ENCODE assay signal across 25 mouse cellular contexts in genomic region chr1:88074471-88074870, GRCm38 (mm10). TPM values are rescaled to one million over a fixed set of nuclear protein-coding genes. Genes with fewer than 3 reads are reported as not detected.
"Had no signal": no experiment of that assay in that cellular context is flagged by ENCODE, and none has a peak within 500 bp of the region (broad histone marks: within the 10 kb centered on the region; RNA-seq: fewer than 3 reads in every experiment).

No protein-coding gene starts in this region.

- H3K36me3 ChIP-seq: neural tube, embryonic 13.5 days; neural tube, embryonic 15.5 days; stomach, embryonic 15.5 days had no signal

- H3K9me3 ChIP-seq: neural tube, embryonic 13.5 days; neural tube, embryonic 15.5 days; stomach, embryonic 15.5 days had no signal

- H3K27ac ChIP-seq: neural tube, embryonic 13.5 days; neural tube, embryonic 15.5 days; stomach, embryonic 15.5 days; stomach, postnatal 0 days had no signal

- H3K4me1 ChIP-seq: neural tube, embryonic 13.5 days; neural tube, embryonic 15.5 days; stomach, embryonic 15.5 days had no signal

- H3K9ac ChIP-seq: neural tube, embryonic 13.5 days; neural tube, embryonic 15.5 days; stomach, embryonic 15.5 days had no signal

- DNase-seq: retina, postnatal 1 day; right cerebral cortex, adult 18-20 months; right cerebral cortex, postnatal 14 days; right cerebral cortex, postnatal 25 days; right cerebral cortex, postnatal 4 days; spleen, adult 18-20 months; thymus, adult 18-20 months; thymus, adult 2 months; thymus, postnatal 14 days; thymus, postnatal 25 days; thymus, postnatal 36 days; thymus, postnatal 4 days had no signal

- H3K4me2 ChIP-seq: neural tube, embryonic 13.5 days; neural tube, embryonic 15.5 days; stomach, embryonic 15.5 days had no signal

- H3K27me3 ChIP-seq: neural tube, embryonic 13.5 days; neural tube, embryonic 15.5 days; stomach, embryonic 15.5 days had no signal

- H3K4me3 ChIP-seq: neural tube, embryonic 13.5 days; neural tube, embryonic 15.5 days; stomach, embryonic 15.5 days had no signal

RNA-seq across cellular contexts. Expression of gene Ugt1a9, which starts 3.9 kb away (rescaled TPM):
- total RNA-seq: neutrophil, adult 5-6 weeks had no signal
- polyA plus RNA-seq: neural tube, embryonic 13.5 days; neural tube, embryonic 14.5 days; spleen, adult 2 months; thymus, adult 2 months; thymus, postnatal 0 days; urinary bladder, adult 2 months had no signal

RNA-seq across cellular contexts. Expression of gene Ugt1a8, which starts 13.1 kb away (rescaled TPM):
- total RNA-seq: neutrophil, adult 5-6 weeks had no signal
- polyA plus RNA-seq: neural tube, embryonic 13.5 days; neural tube, embryonic 14.5 days; neural tube, embryonic 15.5 days; small intestine, adult 2 months; spleen, adult 2 months; stomach, embryonic 14.5 days; stomach, embryonic 15.5 days; stomach, embryonic 16.5 days; stomach, postnatal 0 days; testis, adult 2 months; thymus, adult 2 months; thymus, postnatal 0 days; urinary bladder, adult 2 months had no signal

RNA-seq across cellular contexts. Expression of gene Ugt1a10, which starts 19.3 kb away (rescaled TPM):
- total RNA-seq: neutrophil, adult 5-6 weeks had no signal
- polyA plus RNA-seq: neural tube, embryonic 13.5 days; neural tube, embryonic 14.5 days; neural tube, embryonic 15.5 days; small intestine, adult 2 months; spleen, adult 2 months; stomach, embryonic 14.5 days; stomach, embryonic 15.5 days; stomach, embryonic 16.5 days; stomach, postnatal 0 days; testis, adult 2 months; thymus, postnatal 0 days; urinary bladder, adult 2 months had no signal

RNA-seq across cellular contexts. Expression of gene Ugt1a6b, which starts 28.6 kb away (rescaled TPM):
- polyA plus RNA-seq: neural tube, embryonic 13.5 days; neural tube, embryonic 14.5 days; neural tube, embryonic 15.5 days; thymus, postnatal 0 days had no signal
